Mouse (Mus musculus) cortical plate, adult 2 months (tissue): ENCODE data around the gene Arhgap19.

Source experiments
- CTCF ChIP-seq: fragments of 200-500 bp; IDR thresholded peaks from 2 replicates; pipeline ENCODE4 v1.5.1; 2011; ENCODE audit warnings: mild to moderate bottlenecking, control low read depth, low read length; ENCODE audit not compliant: insufficient read depth; ENCODE audit errors: extremely low read depth
- POLR2A ChIP-seq: fragments of 200-500 bp; IDR thresholded peaks from 2 replicates; pipeline ENCODE4 v1.6.1; 2011; ENCODE audit warnings: mild to moderate bottlenecking, low read length, control low read depth; ENCODE audit not compliant: insufficient read depth; ENCODE audit errors: extremely low read depth

GRCm38 (mm10) chr19:41837194-41837916, 35.5 kb upstream of the Arhgap19 start:
- TF ChIP-seq POLR2A (no peak), CTCF (no peak)
